Mouse (Mus musculus) heart, embryonic 15.5 days (tissue): ENCODE measurements around the gene Capns1. TPM values are rescaled to one million over a fixed set of nuclear protein-coding genes. Genes with fewer than 3 reads are reported as not detected.
"Not testable (repeated sequence)": the region's sequence is repeated elsewhere in the genome, so short reads cannot be mapped to it uniquely, and the experiment has no call there.

Source experiments
- ATAC-seq: fragments of 200-750 bp; cut with Nextera tagmentation; replicated peaks from 2 replicates; pipeline ENCODE4 v1.8.0; 2017; ENCODE audit warnings: low read depth, moderate TSS enrichment; ENCODE audit not compliant: insufficient number of reproducible peaks, insufficient read depth, low FRiP score
- H3K27ac ChIP-seq: fragments of 300-500 bp; sonication (generic); 2 replicates; pipeline ENCODE4 v1.5.1; 2015; ENCODE audit warnings: mild to moderate bottlenecking, inconsistent platforms
- H3K27me3 ChIP-seq: fragments of 300-500 bp; sonication (generic); 2 replicates; pipeline ENCODE4 v1.6.1; 2015; ENCODE audit warnings: inconsistent platforms
- H3K36me3 ChIP-seq: fragments of 300-500 bp; sonication (generic); 2 replicates; pipeline ENCODE4 v1.6.1; 2015; ENCODE audit warnings: mild to moderate bottlenecking, inconsistent platforms
- H3K4me1 ChIP-seq: fragments of 300-500 bp; sonication (generic); replicated peaks from 2 replicates; pipeline ENCODE4 v1.6.1; 2015; ENCODE audit warnings: inconsistent platforms
- H3K4me2 ChIP-seq: fragments of 300-500 bp; sonication (generic); 2 replicates; pipeline ENCODE4 v1.6.1; 2015; ENCODE audit warnings: inconsistent platforms, mild to moderate bottlenecking, moderate library complexity
- H3K4me3 ChIP-seq: fragments of 300-500 bp; sonication (generic); 2 replicates; pipeline ENCODE4 v1.5.1; 2015; ENCODE audit warnings: mild to moderate bottlenecking, inconsistent platforms
- H3K9ac ChIP-seq: fragments of 300-500 bp; sonication (generic); 2 replicates; pipeline ENCODE4 v1.6.1; 2015; ENCODE audit warnings: mild to moderate bottlenecking, inconsistent platforms
- H3K9me3 ChIP-seq: fragments of 300-500 bp; sonication (generic); replicated peaks from 2 replicates; pipeline ENCODE4 v1.6.1; 2016; ENCODE audit warnings: inconsistent platforms
- WGBS: fragments of 180-500 bp; shearing (Covaris S2); methylation state at CpG from one replicate; pipeline ENCODE4 v1.1.7; 2015; ENCODE audit warnings: mixed read lengths; 5-methylcytosine and 5-hydroxymethylcytosine counted together
- polyA plus RNA-seq: library from polyadenylated mRNA; unstranded; fragments of >200 nt; fragmentation: Nextera tagmentation; extraction: Ambion mirVana; gene quantifications from 2 replicates; pipeline ENCODE4 v1.2.1, GENCODE M21; 2015

The Capns1 gene
- polyA plus RNA-seq, 1 experiment from 2014 or later = 77.4 TPM

DNA sequence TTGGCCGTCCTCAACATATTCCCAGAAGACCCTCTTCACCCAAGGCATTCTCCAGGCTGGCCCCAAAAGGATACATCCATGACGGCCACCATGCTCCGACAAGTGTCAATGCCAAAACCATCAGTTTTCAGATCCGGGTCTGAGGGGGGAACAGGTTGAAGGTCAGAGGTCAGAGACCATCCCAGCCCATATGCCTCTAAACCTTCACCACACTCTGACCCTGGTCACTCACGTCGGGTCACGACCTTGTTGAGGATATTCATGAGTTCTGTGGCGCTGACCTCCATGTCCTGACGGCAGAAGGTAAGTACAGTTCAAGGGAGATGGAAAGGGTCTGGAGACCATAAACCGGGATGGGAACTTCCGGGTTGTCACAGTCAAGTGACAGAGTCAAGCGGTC, 6.5 kb downstream of the Capns1 start:
- H3K9ac ChIP-seq = no peak overlapping the region
- ATAC-seq = no peak
- peaks cover 54% of the 10 kb centered on the region for H3K36me3 ChIP-seq
- no peak overlapping the region for H3K27ac ChIP-seq
- H3K4me1 ChIP-seq = peaks cover 20% of the 10 kb centered on the region
- 87% methylated on average over 12 of the region's 12 CpGs for whole genome bisulfite sequencing
- no peaks in the 10 kb centered on the region for H3K9me3 ChIP-seq
- H3K4me3 ChIP-seq = no peak overlapping the region
- no peaks in the 10 kb centered on the region for H3K27me3 ChIP-seq
- H3K4me2 ChIP-seq = no peak overlapping the region

DNA sequence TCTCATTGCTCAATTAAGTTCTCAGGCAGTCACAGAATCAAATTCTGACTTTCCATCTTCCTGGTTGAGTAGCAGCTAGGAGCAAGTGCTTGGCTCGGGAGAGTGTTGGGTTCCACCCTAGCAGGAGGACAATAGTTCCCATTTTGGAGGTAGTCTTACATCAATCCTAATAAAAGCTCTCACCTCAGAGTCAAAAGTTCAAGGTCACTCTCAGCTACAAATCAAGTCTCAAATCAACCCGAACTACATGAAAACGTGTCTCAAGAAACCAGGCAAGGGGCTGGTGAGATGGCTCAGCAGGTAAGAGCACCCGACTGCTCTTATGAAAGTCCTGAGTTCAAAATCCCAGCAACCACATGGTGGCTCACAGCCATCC, 9.5 kb downstream of the Capns1 start:
- Histone ChIP-seq H3K9ac (no peak overlapping the region), H3K36me3 (peaks cover 70% of the 10 kb centered on the region), H3K4me2 (no peak overlapping the region), H3K27me3 (no peaks in the 10 kb centered on the region), H3K27ac (no peak overlapping the region), H3K4me1 (peaks cover 30% of the 10 kb centered on the region), H3K9me3 (no peaks in the 10 kb centered on the region), H3K4me3 (no peak overlapping the region)
- ATAC-seq = no peak
- 76% methylated on average over 4 of the region's 4 CpGs for WGBS

- H3K27me3 ChIP-seq = no peaks in the 10 kb centered on the region
- H3K27ac ChIP-seq = no peak overlapping the region
- H3K4me2 ChIP-seq = no peak overlapping the region
- H3K4me3 ChIP-seq = no peak overlapping the region
- no peaks in the 10 kb centered on the region for H3K9me3 ChIP-seq
- peaks cover 29% of the 10 kb centered on the region for H3K4me1 ChIP-seq
- 72% methylated on average over 12 of the region's 12 CpGs for WGBS
- no peak overlapping the region for H3K9ac ChIP-seq
- H3K36me3 ChIP-seq = peaks cover 70% of the 10 kb centered on the region
- no peak for ATAC-seq
Observed at GRCm38 (mm10) chr7:30188344-30189115, 10.1 kb downstream of the Capns1 start.

DNA sequence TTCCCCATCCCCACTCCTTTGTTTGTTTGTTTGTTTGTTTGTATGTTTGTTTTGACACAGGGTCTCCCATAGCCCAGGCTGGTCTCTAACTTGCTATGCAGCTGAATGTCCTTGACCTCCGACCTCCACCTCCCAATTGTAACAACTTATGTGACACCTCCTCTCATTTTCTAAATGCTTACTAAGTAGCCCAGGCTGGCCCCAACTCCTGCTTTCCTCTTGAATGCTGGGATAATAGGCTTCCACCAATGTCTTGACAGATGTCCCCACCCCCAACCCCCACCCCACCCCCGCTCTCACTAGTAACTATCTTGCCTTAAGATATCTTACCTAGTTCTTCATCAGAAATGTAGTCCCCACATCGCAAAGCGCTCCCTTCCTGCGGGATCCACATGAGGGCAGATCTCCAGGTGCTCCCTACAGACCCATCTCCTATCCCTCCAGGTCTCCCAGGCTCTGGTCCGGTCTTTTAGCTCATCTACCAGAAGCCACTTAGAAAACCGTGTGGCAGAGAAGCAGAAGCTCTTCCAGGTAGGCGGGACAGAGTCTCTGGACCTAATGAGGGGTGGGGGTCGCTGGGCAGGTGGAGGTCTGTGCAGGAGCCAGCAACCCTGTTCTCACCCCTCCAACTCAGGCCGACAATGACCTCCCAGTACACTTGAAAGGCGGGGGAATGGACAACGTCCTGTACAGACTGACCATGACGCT, 13.8 kb downstream of the Capns1 start:
- Histone ChIP-seq H3K4me3 (peak overlapping the region; percentile 58), H3K27ac (peak overlapping the region; percentile 79), H3K9me3 (no peaks in the 10 kb centered on the region), H3K36me3 (peaks cover 40% of the 10 kb centered on the region), H3K27me3 (no peaks in the 10 kb centered on the region), H3K9ac (peak overlapping the region; percentile 73), H3K4me2 (peak overlapping the region; percentile 72), H3K4me1 (peaks cover 19% of the 10 kb centered on the region)
- 65% methylated on average over 13 of the region's 13 CpGs for WGBS
- ATAC-seq = no peak

DNA sequence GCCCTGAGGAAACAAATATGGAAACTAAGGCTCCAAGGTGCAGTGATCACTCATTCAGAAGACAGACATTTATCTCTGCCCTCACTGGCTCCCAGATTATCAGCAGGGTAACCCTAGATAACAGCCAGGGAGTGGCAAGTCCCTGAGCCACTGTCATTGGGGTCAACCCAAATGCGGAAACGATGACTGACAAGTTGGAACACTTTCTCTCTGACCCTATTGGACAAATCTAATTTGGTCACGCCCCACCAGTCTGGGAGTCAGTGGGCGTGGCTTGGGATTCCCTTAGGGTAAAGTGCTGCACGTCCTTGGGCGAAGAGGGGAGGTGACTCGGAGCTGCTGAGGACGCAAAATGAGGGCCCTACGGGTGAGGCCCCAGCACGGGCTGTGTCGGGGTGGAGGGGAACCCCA, 14.7 kb downstream of the Capns1 start, which contains the start of gene Cox7a1:
Gene Cox7a1 (plus strand): TSS at position 266 of the 411 bp plus-strand sequence.
- peak within 1 kb of the TSS; percentile 79 for H3K27ac ChIP-seq
- no peaks in the 10 kb centered on the region for H3K9me3 ChIP-seq
- peak within 1 kb of the TSS; percentile 73 for H3K9ac ChIP-seq
- 2% methylated on average over 11 of the region's 11 CpGs for WGBS
- peaks cover 35% of the 10 kb centered on the region for H3K36me3 ChIP-seq
- no peaks in the 10 kb centered on the region for H3K27me3 ChIP-seq
- peaks cover 19% of the 10 kb centered on the region for H3K4me1 ChIP-seq
- H3K4me3 ChIP-seq = peak within 1 kb of the TSS; percentile 58
- ATAC-seq = peak; percentile 80
- peak within 1 kb of the TSS; percentile 72 for H3K4me2 ChIP-seq

- not testable (repeated sequence) for H3K4me3 ChIP-seq, H3K9me3 ChIP-seq, H3K27me3 ChIP-seq, H3K27ac ChIP-seq, ATAC-seq, H3K9ac ChIP-seq
- 65% methylated on average over 6 of the region's 7 CpGs for WGBS
- Histone ChIP-seq H3K4me2 (peak overlapping the region; percentile 72), H3K36me3 (peaks cover 35% of the 10 kb centered on the region), H3K4me1 (peaks cover 19% of the 10 kb centered on the region)
Observed at GRCm38 (mm10) chr7:30183189-30183588, 15.4 kb downstream of the Capns1 start.

DNA sequence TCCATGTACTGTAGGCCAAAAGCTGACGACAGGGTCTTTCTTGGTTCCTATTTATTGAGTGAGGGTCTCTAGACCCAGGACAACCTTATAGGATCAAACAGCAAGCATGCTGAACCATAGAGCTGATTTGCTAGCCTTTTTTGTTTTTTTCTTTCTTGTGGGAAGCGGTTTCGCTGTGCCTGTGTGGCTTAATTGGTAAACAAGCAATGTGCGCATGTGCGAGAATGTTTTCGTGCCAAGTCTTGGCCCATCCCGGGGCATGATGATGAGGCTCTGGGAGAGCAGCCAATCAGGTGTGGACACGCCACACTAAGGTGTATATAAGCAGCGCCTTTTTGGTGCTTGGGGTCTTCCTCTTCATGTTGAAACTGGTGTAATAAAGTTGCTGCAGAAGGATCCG, 16.7 kb downstream of the Capns1 start:
- not testable (repeated sequence) for H3K9ac ChIP-seq, H3K4me2 ChIP-seq, H3K27ac ChIP-seq, ATAC-seq, H3K9me3 ChIP-seq, H3K27me3 ChIP-seq, H3K4me3 ChIP-seq
- WGBS = 88% methylated on average over 10 of the region's 10 CpGs
- peaks cover 28% of the 10 kb centered on the region for H3K36me3 ChIP-seq
- H3K4me1 ChIP-seq = peaks cover 19% of the 10 kb centered on the region

DNA sequence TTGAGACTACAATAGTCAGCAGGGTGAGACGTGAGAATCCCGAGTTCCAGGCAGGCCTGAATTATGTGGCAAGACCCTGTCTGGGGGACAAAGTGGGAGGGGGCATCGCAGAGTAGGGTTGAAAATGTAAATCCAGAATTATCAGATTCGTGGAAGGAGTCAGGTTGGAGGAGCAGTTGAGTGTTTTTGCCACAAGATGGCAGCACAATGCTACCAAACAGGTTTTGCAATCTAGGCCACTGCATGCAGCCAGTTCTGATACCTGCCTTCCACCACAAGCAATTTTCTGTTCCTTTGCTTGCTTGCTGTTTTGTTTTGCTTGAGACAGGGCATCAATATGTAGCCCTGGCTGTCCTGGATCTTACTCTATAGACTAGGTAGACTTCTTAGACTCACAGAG, 17.3 kb downstream of the Capns1 start:
- WGBS = 5% methylated on average over 4 of the region's 4 CpGs
- Histone ChIP-seq H3K27ac (no peak overlapping the region), H3K27me3 (no peaks in the 10 kb centered on the region), H3K4me1 (peaks cover 19% of the 10 kb centered on the region), H3K9ac (no peak overlapping the region), H3K4me3 (no peak overlapping the region), H3K4me2 (no peak overlapping the region), H3K9me3 (no peaks in the 10 kb centered on the region), H3K36me3 (peaks cover 27% of the 10 kb centered on the region)
- ATAC-seq = no peak

DNA sequence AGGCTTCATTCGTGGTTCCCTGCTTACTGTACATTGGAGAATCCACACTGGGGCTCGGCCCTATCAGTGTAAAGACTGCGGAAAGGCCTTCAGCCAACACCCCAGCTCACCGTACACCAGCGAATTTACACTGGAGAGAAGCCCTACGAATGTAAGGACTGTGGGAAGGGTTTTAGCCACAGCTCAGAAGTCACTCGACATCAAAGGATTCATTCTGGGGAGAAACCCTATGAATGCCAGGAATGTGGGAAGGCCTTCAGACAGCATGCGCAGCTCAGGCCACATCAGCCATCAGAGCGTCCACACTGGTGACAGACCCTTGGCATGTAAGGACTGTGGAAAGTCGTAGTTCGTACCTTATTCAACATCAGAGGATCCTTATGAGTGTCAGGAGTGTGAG, 20.4 kb downstream of the Capns1 start:
- Histone ChIP-seq H3K27ac (no peak overlapping the region), H3K4me1 (no peaks in the 10 kb centered on the region), H3K36me3 (peaks cover 23% of the 10 kb centered on the region), H3K9me3 (no peaks in the 10 kb centered on the region), H3K9ac (no peak overlapping the region), H3K4me3 (no peak overlapping the region), H3K4me2 (no peak overlapping the region), H3K27me3 (no peaks in the 10 kb centered on the region)
- no peak for ATAC-seq
- WGBS = 56% methylated on average over 11 of the region's 11 CpGs

GRCm38 (mm10) chr7:30176474-30176873, 22.1 kb downstream of the Capns1 start:
- Histone ChIP-seq H3K27me3 (no peaks in the 10 kb centered on the region), H3K9me3 (no peaks in the 10 kb centered on the region), H3K36me3 (peaks cover 23% of the 10 kb centered on the region), H3K9ac (no peak overlapping the region), H3K4me2 (no peak overlapping the region), H3K4me3 (no peak overlapping the region), H3K4me1 (no peaks in the 10 kb centered on the region), H3K27ac (no peak overlapping the region)
- ATAC-seq = no peak
- WGBS = 73% methylated on average over 12 of the region's 12 CpGs

- H3K9ac ChIP-seq = peak overlapping the region; percentile 68
- 0 out of 2 replicates have a peak, but pooled peaks have one; percentile 13 for ATAC-seq
- no peaks in the 10 kb centered on the region for H3K9me3 ChIP-seq
- peak overlapping the region; percentile 81 for H3K27ac ChIP-seq
- H3K36me3 ChIP-seq = peaks cover 10% of the 10 kb centered on the region
- peaks cover 24% of the 10 kb centered on the region for H3K4me1 ChIP-seq
- peak overlapping the region; percentile 73 for H3K4me2 ChIP-seq
- WGBS = 18% methylated on average over 11 of the region's 11 CpGs
- H3K27me3 ChIP-seq = no peaks in the 10 kb centered on the region
- peak overlapping the region; percentile 74 for H3K4me3 ChIP-seq
Observed at GRCm38 (mm10) chr7:30170283-30170951, 28.2 kb downstream of the Capns1 start.
